Mouse (Mus musculus): ENCODE data around the gene Igf1.

Gene Igf1

GRCm38 (mm10) chr10:87858013-87858806 is at the start of gene Igf1:
Gene Igf1, plus strand, starts transcription at chr10:87858265.
- DNase-seq (ENCODE audit: low read depth, low spot score), result no peak

GRCm38 (mm10) chr10:87812157-87813072 is 45.6 kb upstream of the Igf1 start:
- no peak for DNase-seq (ENCODE audit: low read depth, low spot score)

- DNase-seq (ENCODE audit: low read depth, low spot score), result no peak
Observed at GRCm38 (mm10) chr10:87813073-87813590, 44.9 kb upstream of the Igf1 start.

DNA sequence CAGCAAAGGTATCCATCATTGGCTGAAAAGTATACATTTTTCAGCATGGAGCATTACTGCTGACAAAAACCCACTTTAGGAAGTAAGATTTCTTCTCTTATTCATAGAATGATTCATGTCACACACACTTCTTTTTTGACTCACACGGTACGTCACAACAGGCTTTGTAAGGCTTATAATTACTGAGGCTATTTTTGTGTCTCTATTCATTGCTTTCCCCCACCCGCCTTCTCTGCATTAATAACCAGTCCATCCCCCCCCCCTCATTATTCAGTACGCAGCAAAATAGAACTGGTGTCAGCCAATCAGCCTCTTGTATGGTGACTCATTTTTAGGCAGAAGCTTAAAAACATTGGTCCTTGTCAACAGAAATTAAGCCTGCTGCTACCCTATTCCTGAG is 41.2 kb upstream of the Igf1 start:
- DNase-seq (ENCODE audit: low read depth, low spot score), result no peak

- no peak for DNase-seq (ENCODE audit: low read depth, low spot score)
Observed at GRCm38 (mm10) chr10:87817786-87818185, 40.3 kb upstream of the Igf1 start.

DNA sequence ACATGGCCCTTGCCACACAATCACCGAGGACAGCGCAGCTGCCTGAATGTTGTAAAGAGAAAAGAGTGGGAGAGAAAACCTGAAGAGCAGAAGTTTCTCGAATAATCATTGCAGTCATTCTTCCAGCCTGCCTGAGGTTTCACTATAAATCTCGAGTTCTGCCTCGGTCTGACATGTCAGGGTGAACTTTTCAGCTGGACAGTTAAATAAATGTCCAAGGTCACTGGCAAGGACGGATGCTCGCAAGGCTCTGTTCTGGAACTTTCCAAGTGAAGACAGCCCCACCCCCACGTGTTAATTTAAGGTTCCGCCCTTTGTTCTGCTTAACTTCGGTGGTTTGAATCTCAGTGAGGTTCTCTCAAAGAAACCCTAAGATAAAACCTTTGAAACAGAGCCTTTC is 36.2 kb upstream of the Igf1 start:
- no peak for DNase-seq (ENCODE audit: low read depth, low spot score)

DNA sequence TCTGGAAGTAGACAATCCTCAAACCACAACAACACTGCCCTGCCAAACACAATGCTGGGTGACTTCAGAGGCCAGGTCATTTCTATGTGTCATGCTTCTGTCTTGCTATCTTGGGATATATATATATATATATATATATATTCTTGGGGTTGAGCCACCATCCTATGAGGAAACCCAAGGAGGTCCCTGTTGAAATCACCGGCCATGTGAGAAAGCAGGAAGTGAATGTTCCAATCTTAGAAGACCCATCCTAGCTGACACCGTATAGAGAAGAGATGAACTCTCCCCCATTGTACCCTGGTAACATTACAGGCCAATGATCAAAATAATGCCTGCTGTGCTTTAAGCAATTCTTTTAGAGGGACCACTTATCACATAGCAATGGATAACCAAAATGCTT is 28.1 kb upstream of the Igf1 start:
- no peak for DNase-seq (ENCODE audit: low read depth, low spot score)

DNA sequence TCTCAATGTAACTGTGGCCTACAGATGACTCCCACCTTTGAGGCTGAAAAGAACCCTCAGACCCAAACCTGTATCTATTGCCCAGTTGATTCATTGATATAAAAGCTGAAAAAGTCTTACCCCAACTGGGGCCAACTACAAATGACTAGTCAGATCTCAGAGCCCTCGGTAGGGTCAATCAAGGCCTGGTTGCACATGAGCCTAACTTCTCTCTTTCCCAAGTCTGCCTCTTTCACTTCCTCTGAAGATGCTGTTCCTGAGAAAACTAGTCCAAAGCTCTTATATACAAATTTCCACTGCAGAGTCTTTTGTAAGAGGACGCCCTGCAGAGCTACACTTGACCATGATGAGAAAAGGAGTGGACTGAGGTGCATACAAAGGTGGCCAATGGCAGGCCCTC is 27.4 kb upstream of the Igf1 start:
- DNase-seq (ENCODE audit: low read depth, low spot score), result no peak

DNA sequence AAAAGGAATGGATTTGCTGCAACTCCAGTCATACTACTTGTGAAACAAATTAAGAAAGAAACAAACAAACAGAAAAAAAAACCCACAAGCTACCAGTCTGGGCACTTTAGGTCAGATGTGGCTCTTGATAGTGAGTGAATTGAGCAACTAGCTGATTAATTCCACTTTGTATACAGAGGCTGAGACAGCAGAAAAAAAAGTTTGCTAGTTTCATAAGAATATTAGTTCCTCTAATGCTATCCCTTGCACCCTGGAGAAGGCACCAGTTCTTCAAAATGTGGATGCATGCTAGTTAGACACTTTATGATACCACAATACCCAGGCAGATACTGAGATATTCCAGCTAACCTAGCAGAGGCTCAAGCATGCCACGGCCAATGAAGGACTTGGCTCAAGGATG is 26.0 kb upstream of the Igf1 start:
- no peak for DNase-seq (ENCODE audit: low read depth, low spot score)

DNA sequence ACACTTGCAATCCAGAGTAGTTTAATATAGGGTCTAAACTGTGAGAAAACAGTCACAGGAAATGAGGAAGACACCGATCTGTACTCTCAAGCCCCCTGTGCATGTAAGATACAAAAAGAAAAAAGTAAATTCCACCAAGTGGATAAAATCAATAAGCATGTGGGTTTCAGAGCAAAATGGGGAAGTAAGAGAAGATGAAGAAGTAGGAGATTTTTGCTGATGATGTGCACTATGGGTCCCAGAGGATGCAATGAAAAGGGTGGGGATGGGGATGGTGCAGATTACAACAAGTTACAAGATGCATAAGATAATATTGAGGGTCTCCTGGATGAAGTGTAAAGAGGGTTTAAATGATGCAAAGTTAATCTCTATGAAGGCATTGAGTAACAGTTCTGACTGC is 18.6 kb upstream of the Igf1 start:
- DNase-seq (ENCODE audit: low read depth, low spot score), result no peak

DNA sequence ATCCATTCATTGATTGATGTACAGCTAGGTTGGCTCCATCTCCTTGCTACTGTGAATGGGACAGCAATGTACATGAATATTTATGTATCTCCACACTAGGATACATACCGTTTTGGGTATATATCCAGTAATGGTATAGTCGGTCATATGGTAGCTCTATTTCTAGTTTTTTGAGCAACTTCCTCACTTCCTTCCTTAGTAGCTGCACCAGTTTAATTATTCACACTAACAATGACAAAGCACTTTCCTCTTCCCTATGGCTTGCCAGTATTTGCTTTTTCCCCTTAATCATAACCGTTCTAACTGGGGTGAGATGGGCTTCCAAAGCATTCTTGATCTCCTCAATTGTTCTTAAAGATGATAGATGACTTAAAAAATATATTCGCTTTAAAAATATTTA is 15.6 kb upstream of the Igf1 start:
- DNase-seq (ENCODE audit: low read depth, low spot score), result no peak

GRCm38 (mm10) chr10:87844917-87845552 is 13.0 kb upstream of the Igf1 start:
- no peak for DNase-seq (ENCODE audit: low read depth, low spot score)

DNA sequence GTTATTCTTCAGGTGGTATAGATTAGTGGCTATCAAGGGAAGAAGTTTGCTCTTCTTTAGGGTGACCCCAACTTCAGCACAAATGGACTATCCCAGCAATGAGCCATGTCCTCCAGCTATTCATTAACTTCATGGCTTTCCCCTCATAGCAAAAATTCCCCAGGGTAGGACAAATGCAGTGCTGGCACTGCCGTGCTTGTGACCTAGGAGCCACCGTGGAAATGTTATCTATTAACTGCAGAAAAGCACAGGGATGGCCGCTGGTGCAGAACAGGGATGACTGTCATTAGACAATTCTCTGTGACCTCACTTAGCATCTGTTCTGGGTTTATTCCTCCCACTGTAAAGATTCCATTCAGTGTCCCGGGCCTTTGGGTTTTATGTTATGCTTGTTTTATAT is 10.2 kb upstream of the Igf1 start:
- no peak for DNase-seq (ENCODE audit: low read depth, low spot score)

- DNase-seq (ENCODE audit: low read depth, low spot score), result no peak
Observed at GRCm38 (mm10) chr10:87848419-87848818, 9.6 kb upstream of the Igf1 start.

DNA sequence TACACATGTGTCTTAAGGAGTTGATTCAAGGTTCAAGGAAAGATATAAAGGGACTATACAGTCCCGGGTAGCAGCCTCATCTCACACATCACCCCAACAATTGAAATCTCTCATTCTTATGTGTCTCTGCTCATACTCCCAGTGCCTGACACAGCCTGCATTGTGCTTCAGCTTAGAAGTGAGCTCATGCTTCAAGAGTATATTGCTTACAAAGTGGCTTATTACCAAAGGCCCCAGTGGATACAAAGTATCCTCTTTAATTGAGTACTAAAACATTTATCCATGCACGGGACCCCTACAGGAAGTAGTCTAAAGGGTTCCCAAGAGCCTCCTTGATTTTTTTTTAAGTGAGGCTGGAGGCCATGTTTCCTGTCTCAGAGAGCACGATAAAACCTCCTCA is 6.6 kb upstream of the Igf1 start:
- DNase-seq (ENCODE audit: low read depth, low spot score), result no peak

DNA sequence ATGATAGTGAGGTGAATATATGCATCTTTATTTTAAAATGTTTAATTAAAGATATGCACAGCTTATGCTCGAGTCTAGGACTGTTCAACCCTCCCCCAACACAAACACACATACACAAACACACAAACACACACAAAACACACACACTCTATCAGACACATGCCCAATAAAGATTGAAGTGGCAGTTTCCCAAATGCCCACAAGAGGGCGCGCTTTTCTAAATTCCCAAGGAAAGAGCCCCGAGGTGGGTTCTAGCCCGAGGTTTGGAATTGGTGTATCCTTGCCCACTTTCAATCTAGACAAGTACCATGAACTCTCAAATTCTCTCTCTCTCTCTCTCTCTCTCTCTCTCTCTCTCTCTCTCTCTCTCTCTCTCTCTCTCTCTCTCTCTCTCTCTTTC is 3.7 kb upstream of the Igf1 start:
- DNase-seq (ENCODE audit: low read depth, low spot score), result no peak

DNA sequence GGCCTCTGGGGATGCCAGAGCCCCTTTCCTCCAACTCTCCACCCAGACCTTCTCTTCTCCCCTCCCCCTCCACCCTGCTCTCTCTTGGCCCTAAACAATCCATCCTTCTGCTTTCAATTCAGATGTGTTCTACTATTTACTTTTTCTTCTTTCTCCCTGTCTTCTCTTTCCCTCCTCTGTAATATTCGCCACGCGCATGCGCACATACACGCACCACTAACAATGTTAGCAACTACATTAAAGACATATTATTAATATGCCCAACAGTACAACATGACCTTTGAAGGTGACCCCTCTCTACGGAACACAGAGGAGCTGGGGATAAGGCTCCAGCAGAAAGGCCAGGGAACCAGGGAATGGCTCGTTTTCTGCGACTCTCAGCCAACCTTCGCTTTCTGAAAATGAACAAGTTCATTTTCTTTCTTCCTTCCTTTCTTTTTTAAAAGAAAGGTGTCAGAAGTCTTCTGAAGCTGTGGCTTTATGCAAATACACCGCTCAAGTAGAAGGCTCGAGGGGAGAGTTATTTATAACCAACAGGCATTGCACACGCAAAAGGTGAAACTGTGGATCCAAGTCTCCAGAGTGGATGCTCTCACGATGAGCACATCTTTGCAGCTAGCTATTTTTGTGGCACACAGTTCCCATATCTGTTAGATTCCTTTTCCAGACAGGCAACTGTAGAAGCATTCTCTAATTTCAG is 2.5 kb upstream of the Igf1 start:
- DNase-seq (ENCODE audit: low read depth, low spot score), result no peak

DNA sequence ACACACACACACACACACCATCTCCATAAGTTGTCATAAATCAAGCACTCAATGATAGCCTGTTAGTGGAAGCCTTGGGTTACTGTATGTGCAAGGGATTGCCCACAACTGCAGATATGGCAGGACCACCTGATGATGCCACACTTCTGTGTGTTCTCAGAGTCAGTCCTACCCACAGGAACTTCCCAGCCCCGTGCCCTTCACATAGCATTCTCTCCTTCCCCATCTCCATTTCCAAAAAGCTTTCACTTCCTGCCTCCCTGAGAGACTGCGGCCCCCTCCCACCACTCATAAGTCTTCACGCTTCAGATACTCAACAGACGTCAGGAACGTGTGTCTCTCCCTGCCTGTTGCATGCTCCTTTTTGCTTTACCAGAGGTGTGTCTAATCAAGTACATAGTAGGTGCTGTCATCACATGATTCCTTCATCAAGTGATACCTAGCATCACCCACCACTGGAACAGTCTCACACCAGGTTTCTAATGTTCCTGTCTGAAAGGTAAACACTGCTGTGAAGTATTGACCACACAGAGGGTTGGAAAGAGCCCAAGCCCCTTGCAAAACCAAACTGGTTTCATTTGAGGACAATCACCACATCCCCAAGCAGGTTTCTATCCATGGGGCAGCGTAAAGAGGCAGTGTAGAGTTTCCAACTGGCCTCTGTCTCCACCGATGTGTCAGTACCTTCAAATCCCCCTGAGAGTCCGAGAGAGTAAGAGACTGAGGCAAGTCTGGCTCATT is 680 bp upstream of the Igf1 start:
- no peak for DNase-seq (ENCODE audit: low read depth, low spot score)

GRCm38 (mm10) chr10:87858939-87859338 is 874 bp downstream of the Igf1 start:
- DNase-seq (ENCODE audit: low read depth, low spot score), result no peak

- DNase-seq (ENCODE audit: low read depth, low spot score), result no peak
Observed at GRCm38 (mm10) chr10:87859453-87859852, 1.4 kb downstream of the Igf1 start.

All from retina, adult 2 months (tissue).